Mouse (Mus musculus) hindbrain, embryonic 16.5 days (tissue): ENCODE data around the gene Stam. TPM values are rescaled to one million over a fixed set of nuclear protein-coding genes. Genes with fewer than 3 reads are reported as not detected.
A peak's percentile ranks its signal among the peaks of the same experiment; 100 is the strongest.

Experiments
- ATAC-seq: fragments of 200-750 bp; cut with Nextera tagmentation; 2 replicates; pipeline ENCODE4 v1.8.0; 2017; ENCODE audit warnings: moderate TSS enrichment, moderate library complexity
- H3K27ac ChIP-seq: fragments of 300-500 bp; sonication (generic); 2 replicates; pipeline ENCODE4 v1.5.1; 2014; ENCODE audit warnings: low read depth, mild to moderate bottlenecking, control low read depth, low read length, moderate library complexity
- H3K27me3 ChIP-seq: fragments of 300-500 bp; sonication (generic); replicated peaks from 2 replicates; pipeline ENCODE4 v1.6.1; 2014; ENCODE audit warnings: low read length; ENCODE audit not compliant: control insufficient read depth, insufficient read depth
- H3K36me3 ChIP-seq: fragments of 300-500 bp; sonication (generic); 2 replicates; pipeline ENCODE4 v1.6.1; 2014; ENCODE audit warnings: mild to moderate bottlenecking, low read length, moderate library complexity, mixed read lengths; ENCODE audit not compliant: control insufficient read depth, insufficient read depth
- H3K4me1 ChIP-seq: fragments of 300-500 bp; sonication (generic); 2 replicates; pipeline ENCODE4 v1.6.1; 2014; ENCODE audit warnings: low read depth, low read length; ENCODE audit not compliant: control insufficient read depth, insufficient read depth
- H3K4me2 ChIP-seq: fragments of 300-500 bp; sonication (generic); 2 replicates; pipeline ENCODE4 v1.6.1; 2014; ENCODE audit warnings: mild to moderate bottlenecking, low read length, control low read depth, moderate library complexity
- H3K4me3 ChIP-seq: fragments of 300-500 bp; sonication (generic); 2 replicates; pipeline ENCODE4 v1.5.1; 2014; ENCODE audit warnings: mild to moderate bottlenecking, low read length, control low read depth, moderate library complexity
- H3K9ac ChIP-seq: fragments of 300-500 bp; sonication (generic); 2 replicates; pipeline ENCODE4 v1.6.1; 2014; ENCODE audit warnings: low read depth, mild to moderate bottlenecking, control low read depth, low read length, moderate library complexity
- H3K9me3 ChIP-seq: fragments of 300-500 bp; sonication (generic); 2 replicates; pipeline ENCODE4 v1.6.1; 2014; ENCODE audit warnings: mild to moderate bottlenecking, low read length, moderate library complexity; ENCODE audit not compliant: control insufficient read depth
- WGBS: fragments of 180-500 bp; shearing (Covaris S2); extraction: QIAGEN DNeasy Blood & Tissue Kit; methylation state at CpG from one replicate; pipeline ENCODE4 v1.1.7; 2014; 5-methylcytosine and 5-hydroxymethylcytosine counted together
- polyA plus RNA-seq: library from polyadenylated mRNA; unstranded; fragments of >200 nt; fragmentation: Nextera tagmentation; extraction: Ambion mirVana; gene quantifications from 2 replicates; pipeline ENCODE4 v1.2.1, GENCODE M21; 2015

Stam gene
- polyA plus RNA-seq: 129 and 141 TPM in 2 replicates

GRCm38 (mm10) chr2:14073362-14074220 lies at the start of gene Stam:
Gene Stam, plus strand, starts transcription at chr2:14074098.
- Histone ChIP-seq H3K27me3 (no peaks in the 10 kb centered on the region), H3K4me1 (peaks cover 20% of the 10 kb centered on the region), H3K36me3 (no peaks in the 10 kb centered on the region), H3K4me2 (peak within 1 kb of the TSS; percentile 71), H3K27ac (peak within 1 kb of the TSS; percentile 99), H3K4me3 (peak within 1 kb of the TSS; percentile 93), H3K9me3 (no peaks in the 10 kb centered on the region), H3K9ac (peak within 1 kb of the TSS; percentile 95)
- peak; percentile 97 for ATAC-seq
- 0% methylated on average over 45 of the region's 50 CpGs for WGBS

DNA sequence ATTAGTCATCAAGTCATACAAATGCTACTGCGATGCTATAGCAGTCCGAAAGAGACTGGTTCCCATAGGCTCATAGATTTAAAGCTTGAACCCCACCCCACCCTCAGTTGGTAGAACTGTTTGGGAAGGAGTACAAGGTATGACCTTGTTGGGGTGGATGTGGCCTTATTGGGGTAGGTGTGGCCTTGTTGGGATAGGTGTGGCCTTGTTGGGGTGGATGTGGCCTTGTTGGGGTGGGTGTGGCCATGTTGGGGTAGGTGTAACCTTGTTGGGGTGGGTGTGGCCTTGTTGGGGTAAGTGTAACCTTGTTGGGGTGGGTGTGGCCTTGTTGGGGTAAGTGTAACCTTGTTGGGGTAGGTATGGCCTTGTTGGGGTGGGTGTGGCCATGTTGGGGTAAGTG lies 32.6 kb upstream of the Stam start:
- no peaks in the 10 kb centered on the region for H3K4me1 ChIP-seq
- no peak overlapping the region for H3K4me3 ChIP-seq
- H3K9me3 ChIP-seq: no peaks in the 10 kb centered on the region
- no peak overlapping the region for H3K27ac ChIP-seq
- no peak overlapping the region for H3K9ac ChIP-seq
- 98% methylated on average over 2 of the region's 2 CpGs for WGBS
- H3K36me3 ChIP-seq: peaks cover 5% of the 10 kb centered on the region; the same call in 1 of the 2 replicates
- no peaks in the 10 kb centered on the region for H3K27me3 ChIP-seq
- no peak for ATAC-seq
- no peak overlapping the region for H3K4me2 ChIP-seq

DNA sequence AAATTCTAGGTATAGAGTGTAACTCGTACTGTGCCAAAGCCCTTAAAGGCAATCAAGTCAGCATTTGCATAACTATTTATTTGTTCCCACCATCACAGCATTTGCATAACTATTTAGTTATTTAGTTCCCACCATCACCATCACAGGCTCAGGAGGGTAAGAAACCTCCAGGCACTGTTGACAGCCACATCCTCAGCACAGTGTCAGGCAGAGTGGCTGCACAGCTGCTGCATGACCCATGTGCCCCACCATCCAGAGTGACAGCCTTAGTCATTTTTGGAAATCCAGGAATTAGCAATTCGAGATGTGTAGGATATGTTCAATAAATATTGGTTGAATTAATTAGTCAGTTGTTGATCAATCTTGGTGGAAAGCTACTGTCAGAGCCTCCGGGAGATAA lies 30.9 kb upstream of the Stam start:
- ATAC-seq: no peak
- no peaks in the 10 kb centered on the region for H3K4me1 ChIP-seq
- WGBS: 71% methylated on average over 3 of the region's 3 CpGs

GRCm38 (mm10) chr2:14043577-14044170 lies 30.2 kb upstream of the Stam start:
- H3K27me3 ChIP-seq: no peaks in the 10 kb centered on the region
- no peak overlapping the region for H3K4me3 ChIP-seq
- H3K9me3 ChIP-seq: no peaks in the 10 kb centered on the region
- ATAC-seq: no peak
- 58% methylated on average over 9 of the region's 9 CpGs for WGBS
- H3K9ac ChIP-seq: no peak overlapping the region
- H3K27ac ChIP-seq: no peak overlapping the region
- H3K4me1 ChIP-seq: no peaks in the 10 kb centered on the region
- peaks cover 5% of the 10 kb centered on the region; the same call in 1 of the 2 replicates for H3K36me3 ChIP-seq
- H3K4me2 ChIP-seq: no peak overlapping the region

More for the DNA sequence above, 30.9 kb upstream of the Stam start:
- no peak overlapping the region for H3K4me3 ChIP-seq
- H3K4me2 ChIP-seq: no peak overlapping the region
- H3K27ac ChIP-seq: no peak overlapping the region
- H3K9ac ChIP-seq: no peak overlapping the region
- H3K9me3 ChIP-seq: no peaks in the 10 kb centered on the region
- no peaks in the 10 kb centered on the region for H3K27me3 ChIP-seq
- peaks cover 5% of the 10 kb centered on the region; the same call in 1 of the 2 replicates for H3K36me3 ChIP-seq

DNA sequence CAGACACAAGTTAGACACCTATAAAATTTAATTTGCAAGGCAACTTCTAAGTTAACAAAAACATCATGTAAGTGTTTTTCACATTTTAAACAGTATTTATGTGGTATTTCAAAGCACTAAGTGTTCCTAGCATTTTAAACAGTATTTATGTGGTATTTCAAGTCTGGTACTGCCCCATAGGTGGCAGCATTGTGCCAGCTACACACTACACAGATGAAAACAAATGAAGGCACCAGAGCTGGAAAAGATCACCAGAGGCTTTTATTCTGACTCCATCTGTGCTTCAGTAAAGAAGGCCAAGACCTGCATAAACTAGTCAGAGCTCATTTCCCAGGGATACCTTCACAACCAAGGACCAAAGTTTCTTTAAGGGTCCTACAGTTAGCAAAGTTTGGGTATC lies 25.5 kb upstream of the Stam start:
- peak; percentile 84 for ATAC-seq
- peaks cover under 1% of the 10 kb centered on the region for H3K4me1 ChIP-seq
- no peak overlapping the region for H3K4me2 ChIP-seq
- no peaks in the 10 kb centered on the region for H3K27me3 ChIP-seq
- no peak overlapping the region for H3K27ac ChIP-seq
- no peaks in the 10 kb centered on the region for H3K36me3 ChIP-seq
- no peak overlapping the region for H3K9ac ChIP-seq
- no peak overlapping the region for H3K4me3 ChIP-seq
- H3K9me3 ChIP-seq: no peaks in the 10 kb centered on the region

DNA sequence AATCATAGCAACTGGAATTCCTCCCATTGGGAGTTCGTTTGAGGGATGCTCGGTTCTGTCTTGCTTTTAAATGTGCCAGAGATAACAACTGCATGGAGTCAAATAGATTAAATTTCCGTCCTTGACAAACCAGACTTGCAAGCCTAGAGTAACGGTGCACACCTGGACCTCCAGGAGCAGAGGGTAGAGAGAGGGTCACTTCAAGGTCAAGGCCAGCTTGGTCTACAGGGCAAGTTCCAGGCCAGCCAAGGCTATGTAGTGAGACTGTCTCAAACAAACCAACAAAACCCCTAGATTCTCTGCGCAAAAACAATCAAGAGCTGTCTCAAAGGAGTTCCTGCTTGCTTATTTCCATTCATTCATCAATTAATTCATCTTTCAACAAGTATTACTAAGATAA lies 25.1 kb upstream of the Stam start:
- WGBS: 82% methylated on average over 5 of the region's 5 CpGs
- Histone ChIP-seq H3K9me3 (no peaks in the 10 kb centered on the region), H3K27ac (no peak overlapping the region), H3K9ac (no peak overlapping the region), H3K4me2 (no peak overlapping the region), H3K27me3 (no peaks in the 10 kb centered on the region), H3K36me3 (no peaks in the 10 kb centered on the region), H3K4me3 (no peak overlapping the region), H3K4me1 (peaks cover 4% of the 10 kb centered on the region)
- ATAC-seq: peak; percentile 34; the same call in 1 of the 2 replicates

GRCm38 (mm10) chr2:14053618-14054017 lies 20.3 kb upstream of the Stam start:
- WGBS: 43% methylated on average over 3 of the region's 3 CpGs
- no peaks in the 10 kb centered on the region for H3K9me3 ChIP-seq
- H3K27me3 ChIP-seq: no peaks in the 10 kb centered on the region
- no peak overlapping the region for H3K27ac ChIP-seq
- H3K36me3 ChIP-seq: no peaks in the 10 kb centered on the region
- no peak overlapping the region for H3K9ac ChIP-seq
- H3K4me2 ChIP-seq: peak overlapping the region; percentile 87; the same call in 1 of the 2 replicates
- ATAC-seq: no peak
- H3K4me3 ChIP-seq: no peak overlapping the region
- H3K4me1 ChIP-seq: peaks cover 8% of the 10 kb centered on the region

DNA sequence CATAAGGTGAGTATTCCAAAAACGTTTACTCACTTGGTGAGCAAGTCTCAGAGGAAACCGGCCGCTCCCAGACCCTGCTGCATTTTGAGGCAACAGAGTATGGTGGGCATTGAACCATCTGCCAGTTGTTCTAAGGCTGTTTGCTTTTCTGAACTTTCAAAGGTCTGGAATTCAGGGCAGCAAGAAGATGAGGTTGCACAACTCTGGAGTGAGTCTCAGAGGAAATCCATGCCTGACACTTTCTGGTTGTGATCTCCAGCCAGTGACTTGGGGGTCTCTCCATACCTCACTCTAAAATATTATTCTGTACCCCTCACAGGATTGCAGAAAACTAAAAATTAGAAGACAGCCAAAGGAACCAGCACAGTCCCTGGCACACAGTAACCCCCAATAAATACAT lies 19.7 kb upstream of the Stam start:
- no peak overlapping the region for H3K4me3 ChIP-seq
- no peaks in the 10 kb centered on the region for H3K9me3 ChIP-seq
- H3K27ac ChIP-seq: no peak overlapping the region
- ATAC-seq: no peak
- no peaks in the 10 kb centered on the region for H3K36me3 ChIP-seq
- H3K4me1 ChIP-seq: peaks cover 8% of the 10 kb centered on the region
- H3K9ac ChIP-seq: no peak overlapping the region
- H3K27me3 ChIP-seq: no peaks in the 10 kb centered on the region
- 48% methylated on average over 3 of the region's 3 CpGs for WGBS
- H3K4me2 ChIP-seq: peak overlapping the region; percentile 87

GRCm38 (mm10) chr2:14054716-14055115 lies 19.2 kb upstream of the Stam start:
- peak; percentile 12 for ATAC-seq
- no peaks in the 10 kb centered on the region for H3K36me3 ChIP-seq
- 3% methylated on average over 6 of the region's 6 CpGs for WGBS
- H3K4me3 ChIP-seq: peak overlapping the region; percentile 82
- peak overlapping the region; percentile 91 for H3K9ac ChIP-seq
- peaks cover 8% of the 10 kb centered on the region for H3K4me1 ChIP-seq
- H3K27me3 ChIP-seq: no peaks in the 10 kb centered on the region
- H3K9me3 ChIP-seq: no peaks in the 10 kb centered on the region
- peak overlapping the region; percentile 95 for H3K27ac ChIP-seq
- H3K4me2 ChIP-seq: peak overlapping the region; percentile 87
